Mouse (Mus musculus): ENCODE results near the gene Lefty2. TPM values are rescaled to one million over a fixed set of nuclear protein-coding genes. Genes with fewer than 3 reads are reported as not detected.
A peak's percentile ranks its signal among the peaks of the same experiment; 100 is the strongest.

Lefty2 gene
- polyA plus RNA-seq, 1 experiment from 2014 or later, result not detected

DNA sequence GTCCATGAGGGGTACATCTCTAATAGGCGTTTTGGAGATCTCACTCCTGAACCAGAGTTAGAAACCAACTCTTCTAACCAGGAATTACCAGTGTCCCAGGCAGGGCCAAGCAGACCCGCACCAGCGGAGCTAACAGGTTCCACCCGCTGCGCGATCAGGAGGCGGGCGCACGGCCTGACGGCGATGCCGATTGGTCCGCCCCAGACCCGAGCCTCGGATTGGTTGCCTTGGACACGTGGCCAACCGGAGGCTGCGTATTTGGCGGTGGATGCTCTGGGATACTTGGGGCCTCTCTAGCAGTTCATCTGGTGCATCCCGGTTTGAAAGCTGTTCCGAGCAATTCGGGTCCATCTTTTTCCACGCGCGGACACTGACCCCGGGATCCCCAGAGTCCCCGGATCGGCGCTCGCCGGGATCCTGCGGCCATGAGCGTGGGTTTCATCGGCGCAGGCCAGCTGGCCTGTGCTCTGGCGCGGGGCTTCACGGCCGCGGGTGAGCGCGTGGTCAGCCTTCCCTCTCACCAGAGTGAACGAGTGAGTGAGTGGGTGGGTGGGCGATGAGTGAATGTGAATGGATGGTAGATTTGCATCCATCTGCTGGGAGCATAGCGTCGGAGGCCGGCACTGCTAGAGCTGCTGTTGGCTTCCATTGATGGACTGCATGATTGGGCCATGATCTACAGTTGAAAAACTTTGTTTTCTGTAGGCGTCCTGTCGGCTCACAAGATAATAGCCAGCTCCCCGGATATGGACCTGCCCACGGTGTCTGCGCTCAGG, 11.3 kb downstream of the Lefty2 start, which contains the start of gene Pycr2:
Gene Pycr2 (plus strand): TSS at position 255 of the 776 bp plus-strand sequence.
- under 1% methylated on average over 52 of the region's 52 CpGs for WGBS
- peaks cover 40% of the 10 kb centered on the region for H3K36me3 ChIP-seq
- peak; percentile 95 for DNase-seq (ENCODE audit: low spot score)

GRCm38 (mm10) chr1:180904815-180905080, 11.8 kb downstream of the Lefty2 start:
- Histone ChIP-seq H3K4me3 (peak overlapping the region; percentile 76), H3K4me1 (peaks cover 25% of the 10 kb centered on the region), H3K27ac (peak overlapping the region; percentile 91), H3K27me3 (ENCODE audit: low read depth, poor library complexity, severe bottlenecking) (no peaks in the 10 kb centered on the region), H3K9me3 (replicated peaks) (no peaks in the 10 kb centered on the region), H3K36me3 (peaks cover 44% of the 10 kb centered on the region)
- 5% methylated on average over 5 of the region's 5 CpGs for WGBS
- DNase-seq (ENCODE audit: low spot score), result peak; percentile 43

More for the DNA sequence above, 11.3 kb downstream of the Lefty2 start, which contains the start of gene Pycr2:
- Histone ChIP-seq H3K9me3 (replicated peaks) (no peaks in the 10 kb centered on the region), H3K4me1 (peaks cover 25% of the 10 kb centered on the region), H3K27me3 (ENCODE audit: low read depth, poor library complexity, severe bottlenecking) (no peaks in the 10 kb centered on the region), H3K27ac (peak within 1 kb of the TSS; percentile 91), H3K4me3 (peak within 1 kb of the TSS; percentile 76)

GRCm38 (mm10) chr1:180905307-180905706, 12.4 kb downstream of the Lefty2 start:
- DNase-seq (ENCODE audit: low spot score), result no peak
- Histone ChIP-seq H3K4me3 (peak overlapping the region; percentile 76), H3K27me3 (ENCODE audit: low read depth, poor library complexity, severe bottlenecking) (no peaks in the 10 kb centered on the region), H3K4me1 (peaks cover 25% of the 10 kb centered on the region), H3K36me3 (peaks cover 45% of the 10 kb centered on the region), H3K9me3 (replicated peaks) (no peaks in the 10 kb centered on the region), H3K27ac (peak overlapping the region; percentile 26)
- 70% methylated on average over 6 of the region's 6 CpGs for whole genome bisulfite sequencing

GRCm38 (mm10) chr1:180905876-180906275, 13.0 kb downstream of the Lefty2 start:
- H3K9me3 ChIP-seq (replicated peaks), result no peaks in the 10 kb centered on the region
- no peak for DNase-seq (ENCODE audit: low spot score)
- H3K27me3 ChIP-seq (ENCODE audit: low read depth, poor library complexity, severe bottlenecking), result no peaks in the 10 kb centered on the region
- H3K4me3 ChIP-seq, result peak overlapping the region; percentile 76
- H3K27ac ChIP-seq, result peak overlapping the region; percentile 26; the same call in 1 of the 2 replicates
- peaks cover 45% of the 10 kb centered on the region for H3K36me3 ChIP-seq
- peaks cover 26% of the 10 kb centered on the region for H3K4me1 ChIP-seq
- WGBS, result 96% methylated on average over 17 of the region's 17 CpGs

DNA sequence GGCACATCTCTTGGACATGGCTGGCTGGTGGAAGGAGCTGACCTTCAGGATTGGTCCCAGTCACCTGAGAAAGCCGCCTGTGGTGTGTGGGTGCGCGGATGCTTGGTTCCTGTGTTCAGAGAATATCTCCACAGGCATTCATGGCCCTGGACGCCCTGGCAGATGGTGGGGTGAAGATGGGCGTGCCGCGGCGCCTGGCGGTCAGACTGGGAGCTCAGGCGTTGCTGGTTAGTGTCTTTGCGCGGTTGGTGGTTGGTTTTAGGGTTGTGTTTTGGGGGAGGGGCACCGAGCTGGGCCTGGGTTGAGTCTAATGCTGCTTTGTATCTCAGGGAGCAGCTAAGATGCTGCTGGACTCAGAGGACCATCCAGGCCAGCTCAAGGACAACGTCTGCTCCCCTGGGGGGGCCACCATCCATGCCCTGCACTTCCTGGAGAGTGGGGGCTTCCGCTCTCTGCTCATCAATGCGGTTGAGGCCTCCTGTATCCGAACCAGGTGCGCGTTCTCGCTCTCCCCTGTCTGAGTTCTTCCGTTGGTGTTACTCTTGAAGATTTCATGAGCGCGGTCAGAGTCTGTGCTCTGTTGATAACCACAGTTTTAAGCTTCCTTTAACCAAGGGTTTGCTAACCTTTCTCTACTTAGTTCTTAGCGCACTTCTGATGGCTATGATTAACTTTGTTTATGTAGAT, 13.7 kb downstream of the Lefty2 start:
- peaks cover 45% of the 10 kb centered on the region for H3K36me3 ChIP-seq
- H3K4me1 ChIP-seq, result peaks cover 33% of the 10 kb centered on the region
- WGBS, result 94% methylated on average over 24 of the region's 24 CpGs
- H3K27ac ChIP-seq, result no peak overlapping the region
- H3K4me3 ChIP-seq, result peak overlapping the region; percentile 76; the same call in 1 of the 2 replicates
- H3K27me3 ChIP-seq (ENCODE audit: low read depth, poor library complexity, severe bottlenecking), result no peaks in the 10 kb centered on the region
- no peaks in the 10 kb centered on the region for H3K9me3 ChIP-seq (replicated peaks)
- DNase-seq (ENCODE audit: low spot score), result no peak

DNA sequence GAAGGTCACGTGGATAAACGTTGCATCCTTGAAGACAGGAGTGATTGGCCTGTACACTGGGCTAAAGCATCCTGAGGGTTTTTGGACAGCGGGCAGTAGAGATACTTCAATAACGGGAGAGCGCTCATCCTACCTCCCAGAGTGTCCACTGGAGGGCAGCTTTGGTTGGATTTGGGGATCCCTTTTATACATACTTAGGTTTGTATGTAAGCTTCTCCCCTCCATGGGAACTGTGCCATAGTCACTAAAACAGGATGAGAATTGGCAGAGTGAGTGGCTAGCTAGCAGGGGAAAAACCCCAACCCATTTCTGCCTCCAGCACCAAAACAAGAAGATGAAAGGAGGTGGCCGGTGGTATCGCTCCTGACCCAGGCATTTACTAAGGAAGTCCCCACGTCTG, 18.2 kb downstream of the Lefty2 start:
- H3K4me3 ChIP-seq, result peak overlapping the region; percentile 32
- H3K27ac ChIP-seq, result peak overlapping the region; percentile 46; the same call in 1 of the 2 replicates
- WGBS, result 49% methylated on average over 8 of the region's 8 CpGs

DNA sequence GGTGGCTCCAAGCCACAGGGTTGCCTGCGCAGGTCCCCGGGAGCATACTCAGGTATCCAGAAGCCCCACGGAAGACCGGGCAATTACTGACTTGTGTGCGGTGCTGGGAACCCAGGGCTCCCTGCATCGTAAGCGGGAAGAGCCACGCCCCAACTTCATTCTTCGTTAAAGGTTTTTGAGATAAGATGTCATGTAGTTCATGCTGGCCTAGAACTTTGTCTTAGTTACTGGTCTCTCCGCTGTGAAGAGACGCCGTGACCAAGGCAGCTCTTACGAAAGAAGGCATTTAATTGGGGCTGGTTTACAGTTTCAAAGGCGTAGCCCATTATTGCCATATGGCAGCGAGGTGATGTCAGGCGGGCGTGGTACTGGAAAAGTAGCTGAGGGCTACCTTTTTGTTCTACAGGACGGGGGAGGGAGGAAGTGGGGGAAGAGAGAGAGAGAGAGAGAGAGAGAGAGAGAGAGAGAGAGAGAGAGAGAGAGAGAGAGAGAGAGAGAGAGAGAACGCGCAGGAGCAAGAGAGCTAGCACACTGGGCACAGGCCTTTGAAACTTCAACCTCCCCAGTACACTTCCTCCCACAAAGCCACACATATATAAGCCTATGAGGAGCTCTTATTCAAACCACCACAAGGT, 18.9 kb downstream of the Lefty2 start:
- Histone ChIP-seq H3K27ac (peak overlapping the region; percentile 46), H3K4me1 (peaks cover 32% of the 10 kb centered on the region)
- peak; percentile 36 for DNase-seq (ENCODE audit: low spot score)

More for the DNA sequence above, 18.2 kb downstream of the Lefty2 start:
- H3K9me3 ChIP-seq (replicated peaks), result no peaks in the 10 kb centered on the region
- 0 out of 2 replicates have a peak, but pooled peaks cover 4% of the 10 kb centered on the region for H3K27me3 ChIP-seq (ENCODE audit: low read depth, poor library complexity, severe bottlenecking)
- no peak for DNase-seq (ENCODE audit: low spot score)
- peaks cover 35% of the 10 kb centered on the region for H3K4me1 ChIP-seq
- peaks cover 36% of the 10 kb centered on the region for H3K36me3 ChIP-seq

GRCm38 (mm10) chr1:180912792-180913191, 19.9 kb downstream of the Lefty2 start:
- H3K4me3 ChIP-seq, result no peak overlapping the region
- H3K9me3 ChIP-seq (replicated peaks), result no peaks in the 10 kb centered on the region
- H3K36me3 ChIP-seq, result peaks cover 19% of the 10 kb centered on the region
- 0 out of 2 replicates have a peak, but pooled peaks cover 4% of the 10 kb centered on the region for H3K27me3 ChIP-seq (ENCODE audit: low read depth, poor library complexity, severe bottlenecking)
- peak overlapping the region; percentile 11; the same call in 1 of the 2 replicates for H3K27ac ChIP-seq
- H3K4me1 ChIP-seq, result peaks cover 36% of the 10 kb centered on the region
- DNase-seq (ENCODE audit: low spot score), result no peak
- WGBS, result 82% methylated on average over 5 of the region's 5 CpGs

More for the DNA sequence above, 18.9 kb downstream of the Lefty2 start:
- Histone ChIP-seq H3K9me3 (replicated peaks) (no peaks in the 10 kb centered on the region), H3K36me3 (peaks cover 30% of the 10 kb centered on the region), H3K27me3 (ENCODE audit: low read depth, poor library complexity, severe bottlenecking) (0 out of 2 replicates have a peak, but pooled peaks cover 4% of the 10 kb centered on the region), H3K4me3 (peak overlapping the region; percentile 32)
- WGBS, result 47% methylated on average over 20 of the region's 20 CpGs

DNA sequence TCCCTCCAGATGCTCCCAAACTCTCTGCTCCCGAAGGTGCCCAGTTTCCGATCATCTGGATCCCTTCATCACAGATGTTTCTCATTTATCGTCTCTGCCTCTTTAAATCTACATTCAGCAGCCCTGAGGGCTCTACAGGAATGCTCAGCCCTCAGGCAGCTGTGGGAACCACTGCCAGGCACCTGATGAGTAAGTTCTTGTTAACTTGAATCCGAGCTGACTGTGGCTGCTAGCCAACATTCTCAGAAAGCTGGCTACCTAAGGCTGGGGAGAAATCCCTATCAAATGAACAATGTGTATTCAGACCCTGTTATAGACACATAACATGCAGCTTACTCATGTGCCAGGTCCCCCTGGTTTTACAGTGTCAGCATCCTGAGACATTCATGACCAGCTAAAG, 20.9 kb downstream of the Lefty2 start:
- 32% methylated on average over 4 of the region's 4 CpGs for WGBS
- peak; percentile 37 for DNase-seq (ENCODE audit: low spot score)
- Histone ChIP-seq H3K4me1 (peaks cover 39% of the 10 kb centered on the region), H3K4me3 (no peak overlapping the region), H3K27ac (no peak overlapping the region; the same call in 1 of the 2 replicates), H3K9me3 (replicated peaks) (no peaks in the 10 kb centered on the region), H3K36me3 (peaks cover 9% of the 10 kb centered on the region), H3K27me3 (ENCODE audit: low read depth, poor library complexity, severe bottlenecking) (0 out of 2 replicates have a peak, but pooled peaks cover 4% of the 10 kb centered on the region)

GRCm38 (mm10) chr1:180916425-180916824, 23.5 kb downstream of the Lefty2 start:
- DNase-seq (ENCODE audit: low spot score), result no peak
- 92% methylated on average over 11 of the region's 11 CpGs for WGBS
- Histone ChIP-seq H3K4me1 (peaks cover 38% of the 10 kb centered on the region), H3K27me3 (ENCODE audit: low read depth, poor library complexity, severe bottlenecking) (0 out of 2 replicates have a peak, but pooled peaks cover 4% of the 10 kb centered on the region), H3K36me3 (no peaks in the 10 kb centered on the region), H3K9me3 (replicated peaks) (no peaks in the 10 kb centered on the region), H3K27ac (no peak overlapping the region), H3K4me3 (no peak overlapping the region)

DNA sequence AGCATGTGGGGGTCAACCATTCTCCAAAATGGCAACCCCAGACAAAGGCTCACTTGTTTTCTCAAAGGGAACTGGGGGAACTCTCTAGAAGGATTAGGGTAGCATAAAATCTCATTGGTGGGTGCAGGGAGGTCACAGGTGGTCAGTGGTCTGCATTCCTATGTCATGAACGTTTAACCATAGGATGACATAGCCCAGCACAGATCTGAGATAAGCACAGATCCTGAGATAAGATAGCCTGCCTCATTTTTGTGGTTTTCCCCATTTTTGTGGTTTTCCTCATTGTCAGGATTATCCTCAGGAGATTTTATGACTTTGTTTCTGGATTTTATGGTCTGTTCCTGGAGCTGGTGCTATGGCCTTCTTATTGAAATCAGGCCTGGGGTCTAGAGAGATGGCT, 24.1 kb downstream of the Lefty2 start:
- 45% methylated on average over 1 of the region's 1 CpGs for WGBS
- H3K36me3 ChIP-seq, result no peaks in the 10 kb centered on the region
- no peaks in the 10 kb centered on the region for H3K9me3 ChIP-seq (replicated peaks)
- H3K4me3 ChIP-seq, result no peak overlapping the region
- DNase-seq (ENCODE audit: low spot score), result no peak
- H3K27me3 ChIP-seq (ENCODE audit: low read depth, poor library complexity, severe bottlenecking), result 0 out of 2 replicates have a peak, but pooled peaks cover 4% of the 10 kb centered on the region
- peaks cover 31% of the 10 kb centered on the region for H3K4me1 ChIP-seq
- no peak overlapping the region for H3K27ac ChIP-seq

- Histone ChIP-seq H3K9me3 (replicated peaks) (no peaks in the 10 kb centered on the region), H3K4me1 (0 out of 2 replicates have a peak, but pooled peaks cover 11% of the 10 kb centered on the region), H3K4me3 (no peak overlapping the region), H3K27ac (no peak overlapping the region), H3K36me3 (no peaks in the 10 kb centered on the region), H3K27me3 (ENCODE audit: low read depth, poor library complexity, severe bottlenecking) (0 out of 2 replicates have a peak, but pooled peaks cover 4% of the 10 kb centered on the region)
- peak; percentile 47 for DNase-seq (ENCODE audit: low spot score)
- WGBS, result 34% methylated on average over 8 of the region's 8 CpGs
Observed at GRCm38 (mm10) chr1:180919686-180920085, 26.8 kb downstream of the Lefty2 start.

Measured in limb, embryonic 10.5 days (tissue).